Mouse (Mus musculus) embryonic facial prominence, embryonic 13.5 days (tissue): ENCODE results near the gene Vps51. TPM values are rescaled to one million over a fixed set of nuclear protein-coding genes. Genes with fewer than 3 reads are reported as not detected.

ENCODE experiments used
- ATAC-seq: fragments of 200-750 bp; cut with Nextera tagmentation; 2 replicates; pipeline ENCODE4 v1.8.0; 2017; ENCODE audit warnings: low read depth; ENCODE audit not compliant: insufficient number of reproducible peaks, insufficient read depth, low FRiP score, low TSS enrichment
- H3K27ac ChIP-seq: fragments of 300-500 bp; sonication (generic); 2 replicates; pipeline ENCODE4 v1.5.1; 2015; ENCODE audit warnings: moderate library complexity, mild to moderate bottlenecking, inconsistent platforms
- H3K27me3 ChIP-seq: fragments of 300-500 bp; sonication (generic); 2 replicates; pipeline ENCODE4 v1.6.1; 2015; ENCODE audit warnings: mild to moderate bottlenecking, inconsistent platforms
- H3K36me3 ChIP-seq: fragments of 300-500 bp; sonication (generic); 2 replicates; pipeline ENCODE4 v1.6.1; 2015; ENCODE audit warnings: mild to moderate bottlenecking, inconsistent platforms
- H3K4me1 ChIP-seq: fragments of 300-500 bp; sonication (generic); 2 replicates; pipeline ENCODE4 v1.6.1; 2015; ENCODE audit warnings: inconsistent platforms
- H3K4me2 ChIP-seq: fragments of 300-500 bp; sonication (generic); 2 replicates; pipeline ENCODE4 v1.6.1; 2015; ENCODE audit warnings: moderate library complexity, mild to moderate bottlenecking, inconsistent platforms
- H3K4me3 ChIP-seq: fragments of 300-500 bp; sonication (generic); 2 replicates; pipeline ENCODE4 v1.5.1; 2015; ENCODE audit warnings: mild to moderate bottlenecking, inconsistent platforms
- H3K9ac ChIP-seq: fragments of 300-500 bp; sonication (generic); 2 replicates; pipeline ENCODE4 v1.6.1; 2015; ENCODE audit warnings: mild to moderate bottlenecking, inconsistent platforms
- H3K9me3 ChIP-seq: fragments of 300-500 bp; sonication (generic); 2 replicates; pipeline ENCODE4 v1.6.1; 2016; ENCODE audit warnings: inconsistent platforms
- WGBS: fragments of 180-500 bp; shearing (Covaris S2); methylation state at CpG from one replicate; pipeline ENCODE4 v1.1.7; 2015; ENCODE audit warnings: mixed read lengths; 5-methylcytosine and 5-hydroxymethylcytosine counted together
- polyA plus RNA-seq: library from polyadenylated mRNA; unstranded; fragments of >200 nt; fragmentation: Nextera tagmentation; extraction: Ambion mirVana; gene quantifications from 2 replicates; pipeline ENCODE4 v1.2.1, GENCODE M21; 2015

Vps51 gene
- polyA plus RNA-seq, 1 experiment from 2014 or later, result 74.4 TPM

DNA sequence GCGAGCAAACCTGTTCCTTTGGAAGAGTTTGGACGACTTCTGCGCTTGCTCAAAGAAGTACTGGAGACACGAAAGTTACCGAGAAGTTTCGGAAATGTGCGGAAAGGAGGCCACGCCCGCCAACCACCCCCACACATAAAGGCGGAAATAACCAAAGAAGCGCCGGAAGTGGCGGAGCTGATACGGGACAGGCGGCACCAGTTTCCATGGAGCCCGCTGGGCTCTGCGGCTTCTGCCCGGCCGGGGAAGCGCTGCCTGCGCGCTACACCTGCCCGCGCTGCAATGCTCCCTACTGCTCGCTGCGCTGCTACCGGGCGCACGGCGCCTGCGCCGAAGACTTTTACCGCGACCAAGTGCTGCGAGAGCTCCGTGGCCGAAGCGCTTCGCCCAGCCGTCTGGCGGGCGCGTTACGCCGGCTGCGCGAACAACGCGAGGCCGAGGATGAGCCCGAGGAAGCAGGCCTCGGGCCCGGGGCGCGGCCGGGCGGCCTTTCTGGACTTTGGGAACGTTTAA lies 16.0 kb downstream of the Vps51 start, which contains the start of gene Znhit2:
TSS of gene Znhit2 (plus strand) at position 172 of the 513 bp plus-strand sequence.
- WGBS, result 0% methylated on average over 58 of the region's 58 CpGs
- Histone ChIP-seq H3K27ac (peak within 1 kb of the TSS; percentile 94), H3K4me1 (peaks cover 34% of the 10 kb centered on the region), H3K36me3 (peaks cover 13% of the 10 kb centered on the region), H3K9ac (peak within 1 kb of the TSS; percentile 96), H3K4me2 (peak within 1 kb of the TSS; percentile 100), H3K9me3 (no peaks in the 10 kb centered on the region), H3K27me3 (no peaks in the 10 kb centered on the region), H3K4me3 (peak within 1 kb of the TSS; percentile 90)
- ATAC-seq, result peak; percentile 67

DNA sequence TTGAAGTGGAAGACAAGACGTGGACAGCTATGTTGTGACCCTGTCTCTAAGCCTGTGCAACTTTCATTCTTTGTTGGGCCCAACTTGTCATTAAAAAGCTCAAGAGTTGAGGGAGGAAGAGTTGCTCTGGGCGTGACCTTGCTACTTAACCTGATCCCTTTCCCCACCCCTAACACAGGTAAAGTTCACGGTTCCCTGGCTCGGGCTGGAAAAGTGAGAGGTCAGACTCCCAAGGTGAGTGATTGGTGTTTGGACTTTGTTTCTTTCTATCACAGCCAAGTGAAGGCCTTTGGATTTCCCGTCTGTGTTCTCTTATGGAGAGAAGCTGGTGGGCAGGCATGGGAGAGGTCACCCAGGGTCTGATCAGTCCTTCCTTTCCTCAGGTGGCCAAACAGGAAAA lies 18.1 kb downstream of the Vps51 start:
- Histone ChIP-seq H3K27ac (no peak overlapping the region), H3K36me3 (peaks cover 32% of the 10 kb centered on the region), H3K9ac (peak overlapping the region; percentile 97)

DNA sequence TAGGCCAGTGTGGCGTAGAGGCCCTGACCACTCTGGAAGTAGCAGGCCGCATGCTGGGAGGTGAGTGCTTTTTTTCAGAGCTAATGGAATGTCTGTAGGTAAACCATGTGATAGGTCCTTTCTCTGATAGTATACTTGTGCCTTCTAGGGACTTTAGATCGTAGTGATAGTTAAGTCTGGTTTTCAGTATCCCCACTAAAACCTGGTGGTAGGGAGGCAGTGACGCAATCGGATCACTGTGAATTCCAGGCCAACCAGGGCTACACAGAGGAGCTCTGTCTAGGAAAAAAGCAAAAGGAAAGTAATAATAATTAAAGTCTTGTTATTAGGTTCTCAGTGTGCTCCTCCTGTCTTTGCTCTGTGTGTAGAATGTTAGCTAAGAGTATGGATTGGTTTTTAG lies 18.5 kb downstream of the Vps51 start:
- Histone ChIP-seq H3K9ac (peak overlapping the region; percentile 97), H3K9me3 (no peaks in the 10 kb centered on the region), H3K36me3 (peaks cover 37% of the 10 kb centered on the region), H3K27ac (peak overlapping the region; percentile 78; the same call in 1 of the 2 replicates), H3K4me2 (peak overlapping the region; percentile 84), H3K4me3 (peak overlapping the region; percentile 86), H3K4me1 (peaks cover 34% of the 10 kb centered on the region), H3K27me3 (no peaks in the 10 kb centered on the region)
- ATAC-seq, result no peak
- 36% methylated on average over 5 of the region's 5 CpGs for WGBS

More for the DNA sequence above, 18.1 kb downstream of the Vps51 start:
- H3K27me3 ChIP-seq, result no peaks in the 10 kb centered on the region
- ATAC-seq, result no peak
- peaks cover 34% of the 10 kb centered on the region for H3K4me1 ChIP-seq
- peak overlapping the region; percentile 84 for H3K4me2 ChIP-seq
- WGBS, result 81% methylated on average over 5 of the region's 5 CpGs
- no peaks in the 10 kb centered on the region for H3K9me3 ChIP-seq
- peak overlapping the region; percentile 86 for H3K4me3 ChIP-seq

DNA sequence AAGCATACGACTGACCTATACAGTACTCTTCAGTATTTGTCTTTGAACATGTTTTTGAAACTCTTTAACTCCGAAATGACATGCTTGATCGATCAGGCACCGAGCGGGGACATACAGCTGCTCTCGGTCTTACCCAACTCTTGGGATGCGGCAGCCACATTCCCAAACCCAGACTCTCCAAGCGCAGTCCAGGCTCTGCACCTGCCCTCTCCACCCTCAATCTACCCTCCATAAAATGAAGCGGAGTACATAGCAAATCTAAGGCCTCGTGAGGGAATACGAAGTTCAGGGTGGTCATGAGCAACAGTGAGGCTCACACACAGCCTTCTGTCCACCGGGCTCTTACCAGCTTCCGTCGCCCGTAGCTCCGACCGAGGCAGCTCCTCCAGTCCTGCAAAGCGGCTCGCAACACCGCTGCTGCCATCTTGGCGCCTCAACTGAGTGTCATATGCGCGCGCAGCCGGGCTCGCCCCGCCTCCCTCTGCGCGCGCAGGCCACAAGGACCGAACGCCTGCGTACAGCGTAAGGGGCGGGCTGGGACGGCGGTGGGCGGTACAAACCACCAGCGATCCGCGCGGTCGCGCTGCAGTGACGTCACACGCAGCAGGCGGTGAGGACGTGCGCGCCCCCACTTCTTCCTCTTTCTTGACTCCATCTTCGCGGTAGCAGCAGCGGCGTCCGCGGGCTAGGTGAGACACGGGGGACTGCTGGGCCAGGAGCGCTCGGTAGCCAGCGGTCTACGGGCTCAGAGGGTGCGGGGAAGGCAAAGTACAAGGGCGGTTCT lies 19.5 kb downstream of the Vps51 start, which contains the start of the genes Mrpl49 and Fau:
TSS of gene Mrpl49 (minus strand) at position 473 of the 784 bp plus-strand sequence.
TSS of gene Fau (plus strand) at position 532 of the 784 bp plus-strand sequence.
- peak; percentile 81 for ATAC-seq
- peak within 1 kb of the TSS; percentile 97 for H3K9ac ChIP-seq
- H3K27ac ChIP-seq, result peak within 1 kb of the TSS; percentile 78
- peak within 1 kb of the TSS; percentile 86 for H3K4me3 ChIP-seq
- peaks cover 29% of the 10 kb centered on the region for H3K4me1 ChIP-seq
- H3K9me3 ChIP-seq, result no peaks in the 10 kb centered on the region
- H3K4me2 ChIP-seq, result peak within 1 kb of the TSS; percentile 84
- H3K27me3 ChIP-seq, result no peaks in the 10 kb centered on the region
- peaks cover 47% of the 10 kb centered on the region for H3K36me3 ChIP-seq
- WGBS, result under 1% methylated on average over 61 of the region's 63 CpGs

DNA sequence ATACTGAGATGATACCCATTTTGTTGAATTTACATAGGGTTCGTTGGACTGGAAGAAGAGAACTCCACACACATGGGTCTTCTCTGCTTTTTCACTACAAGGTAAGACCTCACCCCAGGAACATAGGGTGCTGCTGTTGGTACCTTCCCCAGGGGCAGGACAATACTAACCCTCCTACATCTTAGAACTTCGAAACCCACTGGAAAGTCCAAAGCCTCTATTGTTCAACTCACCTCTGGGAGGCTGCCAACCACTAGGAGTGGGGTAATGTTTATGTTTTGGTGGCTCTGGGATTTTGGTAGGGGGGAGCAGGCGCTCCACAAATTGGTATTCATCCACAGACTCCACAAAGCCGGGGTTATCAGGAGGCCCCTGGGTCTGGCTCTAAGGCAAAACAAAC lies 20.3 kb downstream of the Vps51 start:
- no peaks in the 10 kb centered on the region for H3K27me3 ChIP-seq
- no peak overlapping the region for H3K27ac ChIP-seq
- H3K9me3 ChIP-seq, result no peaks in the 10 kb centered on the region
- 51% methylated on average over 4 of the region's 4 CpGs for WGBS
- H3K36me3 ChIP-seq, result peaks cover 55% of the 10 kb centered on the region
- H3K4me2 ChIP-seq, result peak overlapping the region; percentile 84
- no peak for ATAC-seq
- H3K9ac ChIP-seq, result peak overlapping the region; percentile 97
- peaks cover 21% of the 10 kb centered on the region for H3K4me1 ChIP-seq
- H3K4me3 ChIP-seq, result peak overlapping the region; percentile 86

DNA sequence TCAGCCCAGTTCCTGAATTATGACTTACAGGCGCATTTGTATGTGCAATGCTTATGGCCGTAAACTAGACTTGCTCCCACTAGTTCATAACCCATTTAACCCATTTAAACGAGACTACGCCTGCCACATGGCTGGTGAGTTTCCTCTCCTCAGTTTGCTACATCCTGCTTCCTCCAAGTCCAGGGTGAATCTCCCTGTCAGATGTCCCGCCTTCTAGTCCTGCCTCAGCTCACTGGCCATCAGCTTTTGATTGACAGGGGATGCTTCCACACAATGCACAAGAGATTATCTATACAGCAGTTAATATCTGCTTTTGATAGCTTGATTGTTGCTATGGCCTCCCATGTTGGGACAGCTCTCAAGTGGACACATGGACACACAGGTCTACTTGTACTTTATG lies 22.7 kb downstream of the Vps51 start:
- WGBS, result 82% methylated on average over 5 of the region's 5 CpGs
- no peaks in the 10 kb centered on the region for H3K9me3 ChIP-seq
- H3K27ac ChIP-seq, result no peak overlapping the region
- H3K36me3 ChIP-seq, result peaks cover 74% of the 10 kb centered on the region
- H3K4me1 ChIP-seq, result peaks cover 17% of the 10 kb centered on the region
- no peak for ATAC-seq
- H3K4me3 ChIP-seq, result no peak overlapping the region
- 0 out of 2 replicates have a peak overlapping the region, but pooled peaks have one; percentile 6 for H3K9ac ChIP-seq
- H3K27me3 ChIP-seq, result no peaks in the 10 kb centered on the region
- no peak overlapping the region for H3K4me2 ChIP-seq

DNA sequence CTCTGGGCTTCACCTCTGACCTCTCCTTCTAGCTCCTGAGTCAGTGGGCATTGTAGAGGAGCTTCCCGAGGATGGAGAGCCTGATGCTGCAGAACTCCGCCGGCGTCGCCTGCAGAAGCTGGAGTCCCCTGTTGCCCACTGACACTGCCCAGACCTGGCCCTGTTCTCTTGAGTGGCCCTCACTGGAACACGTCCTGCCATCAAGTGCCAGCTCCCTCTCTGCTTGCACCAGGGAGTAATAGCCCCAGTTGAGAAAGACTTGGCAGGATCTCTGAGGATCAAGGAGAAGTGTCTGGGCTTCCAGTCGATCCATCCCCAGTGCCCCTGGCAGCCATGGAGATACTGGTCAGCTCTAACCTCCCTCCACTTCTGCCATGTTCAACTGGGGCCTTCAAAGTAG lies 24.5 kb downstream of the Vps51 start:
- H3K9me3 ChIP-seq, result no peaks in the 10 kb centered on the region
- H3K27me3 ChIP-seq, result no peaks in the 10 kb centered on the region
- no peak for ATAC-seq
- no peak overlapping the region for H3K4me2 ChIP-seq
- H3K4me1 ChIP-seq, result peaks cover 25% of the 10 kb centered on the region
- H3K9ac ChIP-seq, result peak overlapping the region; percentile 17; the same call in 1 of the 2 replicates
- no peak overlapping the region for H3K27ac ChIP-seq
- no peak overlapping the region for H3K4me3 ChIP-seq
- WGBS, result 91% methylated on average over 7 of the region's 7 CpGs
- H3K36me3 ChIP-seq, result peaks cover 80% of the 10 kb centered on the region

DNA sequence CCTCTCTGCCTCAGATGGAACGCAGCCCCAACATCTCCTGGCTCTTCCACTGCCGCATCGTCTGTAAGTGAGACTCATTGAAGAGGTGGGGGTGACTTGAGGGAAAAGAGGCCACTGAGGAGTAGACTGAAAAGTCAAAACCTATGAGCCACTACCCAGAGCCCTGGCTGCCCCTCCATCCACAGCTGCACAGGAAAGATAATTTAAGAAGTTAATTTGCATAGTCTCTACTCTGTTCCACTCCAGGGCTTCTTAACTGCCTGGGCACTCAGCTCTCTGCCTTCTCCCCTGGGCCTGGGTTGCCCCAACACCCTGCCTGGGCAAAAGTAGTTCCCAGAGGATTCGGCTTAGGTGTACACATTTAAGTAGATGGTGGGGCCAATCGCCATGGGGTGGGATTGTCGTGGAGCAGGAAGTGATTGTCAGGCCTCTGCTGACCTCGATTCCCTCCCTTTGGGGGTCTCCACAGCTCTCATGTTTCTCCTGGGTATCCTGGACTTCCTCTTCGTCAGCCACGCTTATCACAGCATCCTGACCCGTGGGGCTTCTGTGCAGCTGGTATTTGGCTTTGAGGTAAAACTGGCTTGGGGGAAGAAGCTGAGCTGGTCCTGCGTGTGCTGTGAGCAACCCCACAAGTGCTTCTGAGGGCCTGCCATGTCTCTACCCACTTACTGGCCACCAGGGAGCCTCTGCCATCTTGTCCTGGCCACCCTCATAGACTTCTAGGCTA lies 28.2 kb downstream of the Vps51 start:
- Histone ChIP-seq H3K4me3 (peak overlapping the region; percentile 89; the same call in 1 of the 2 replicates), H3K4me2 (peak overlapping the region; percentile 94; the same call in 1 of the 2 replicates), H3K9ac (0 out of 2 replicates have a peak overlapping the region, but pooled peaks have one; percentile 11), H3K27me3 (no peaks in the 10 kb centered on the region), H3K4me1 (peaks cover 27% of the 10 kb centered on the region), H3K9me3 (no peaks in the 10 kb centered on the region), H3K27ac (no peak overlapping the region), H3K36me3 (peaks cover 59% of the 10 kb centered on the region)
- no peak for ATAC-seq
- WGBS, result 82% methylated on average over 11 of the region's 11 CpGs

DNA sequence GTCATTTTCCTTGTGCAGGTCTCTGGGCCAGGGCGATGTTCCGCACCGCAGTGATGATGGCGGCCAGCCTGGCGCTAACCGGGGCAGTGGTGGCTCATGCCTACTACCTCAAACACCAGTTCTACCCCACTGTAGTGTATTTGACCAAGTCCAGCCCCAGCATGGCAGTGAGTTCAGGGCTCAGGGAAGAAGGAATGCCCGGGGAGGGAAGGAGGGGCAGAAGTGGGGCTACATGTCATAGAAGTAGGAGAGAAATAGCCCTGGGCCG lies 29.2 kb downstream of the Vps51 start:
- Histone ChIP-seq H3K4me1 (peaks cover 27% of the 10 kb centered on the region), H3K4me2 (peak overlapping the region; percentile 94), H3K27me3 (no peaks in the 10 kb centered on the region), H3K36me3 (peaks cover 49% of the 10 kb centered on the region), H3K4me3 (peak overlapping the region; percentile 89), H3K9me3 (no peaks in the 10 kb centered on the region), H3K27ac (0 out of 2 replicates have a peak overlapping the region, but pooled peaks have one; percentile 99), H3K9ac (peak overlapping the region; percentile 89)
- 81% methylated on average over 8 of the region's 8 CpGs for WGBS
- ATAC-seq, result no peak

DNA sequence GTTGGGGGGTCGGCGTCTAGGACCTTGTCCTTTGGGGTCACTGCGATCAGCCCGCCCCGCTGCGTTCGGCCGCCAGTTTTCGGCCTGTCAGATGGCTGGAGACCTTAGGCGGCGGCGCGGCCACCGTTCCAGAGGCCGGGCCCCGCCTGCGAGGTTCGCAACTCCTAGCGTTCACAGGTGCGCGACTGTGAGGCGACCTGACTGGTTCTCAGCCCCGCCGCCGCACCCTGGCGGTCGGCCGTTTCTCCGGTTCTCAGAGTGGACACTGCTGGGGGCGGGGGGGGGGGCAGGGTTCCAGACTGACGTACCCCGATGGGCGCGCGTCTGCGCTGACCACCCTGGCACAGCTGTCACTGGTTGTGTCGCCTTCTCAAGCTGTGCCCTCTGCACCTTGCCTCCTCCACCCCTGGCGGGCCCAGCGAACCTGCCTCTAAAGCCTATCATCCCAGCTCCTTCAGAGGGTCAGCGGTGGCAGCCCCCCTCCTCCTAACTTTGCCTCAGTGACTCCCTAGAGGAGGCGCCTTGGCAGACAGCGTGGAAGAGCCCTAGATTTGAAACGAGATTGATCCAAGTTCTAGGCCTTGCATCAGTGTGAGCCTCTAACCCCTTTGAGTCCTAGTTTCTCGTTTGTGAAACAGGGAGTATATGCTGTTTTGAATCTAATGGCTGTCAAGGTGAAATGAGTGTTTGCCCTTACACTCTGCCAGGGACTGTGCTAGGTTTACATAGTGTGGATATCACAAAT lies 29.7 kb downstream of the Vps51 start:
- peak overlapping the region; percentile 99 for H3K27ac ChIP-seq
- H3K9ac ChIP-seq, result peak overlapping the region; percentile 89
- peak overlapping the region; percentile 94 for H3K4me2 ChIP-seq
- peaks cover 44% of the 10 kb centered on the region for H3K36me3 ChIP-seq
- peaks cover 27% of the 10 kb centered on the region for H3K4me1 ChIP-seq
- H3K9me3 ChIP-seq, result no peaks in the 10 kb centered on the region
- ATAC-seq, result no peak
- H3K4me3 ChIP-seq, result peak overlapping the region; percentile 89
- WGBS, result 1% methylated on average over 44 of the region's 44 CpGs
- no peaks in the 10 kb centered on the region for H3K27me3 ChIP-seq
